Mouse (Mus musculus): ENCODE data around the gene Abca1. TPM values are rescaled to one million over a fixed set of nuclear protein-coding genes. Genes with fewer than 3 reads are reported as not detected.

Gene Abca1
- 14.6 and 17.3 TPM in 2 replicates for polyA plus RNA-seq (2012; rRNA removed)

DNA sequence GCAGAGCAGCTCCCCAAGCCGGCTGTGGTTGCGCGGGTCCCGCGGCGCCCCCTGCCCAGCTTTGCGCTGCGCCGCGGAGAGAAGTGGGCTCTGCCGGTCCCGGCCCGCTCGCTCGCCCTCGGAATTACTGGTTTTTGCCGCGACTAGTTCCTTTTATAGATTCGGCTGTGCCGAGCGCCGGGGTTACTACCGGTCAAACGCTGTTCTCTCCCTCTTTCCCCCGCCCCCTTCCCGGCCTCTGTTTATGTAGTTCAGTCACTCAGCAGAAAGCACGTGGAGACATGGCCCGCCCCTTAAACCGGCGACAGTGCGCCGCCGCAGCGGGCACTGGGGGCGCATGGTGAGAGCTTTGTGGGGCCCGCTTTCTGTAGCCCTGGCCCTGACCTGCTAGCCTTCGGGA is at the start of gene Abca1:
TSS of gene Abca1 (minus strand) at position 129 of the 400 bp plus-strand sequence.
- peak; percentile 87 to 88 for DNase-seq (ENCODE audit: extremely low spot score in 1 of 2, low spot score in 1 of 2)

DNA sequence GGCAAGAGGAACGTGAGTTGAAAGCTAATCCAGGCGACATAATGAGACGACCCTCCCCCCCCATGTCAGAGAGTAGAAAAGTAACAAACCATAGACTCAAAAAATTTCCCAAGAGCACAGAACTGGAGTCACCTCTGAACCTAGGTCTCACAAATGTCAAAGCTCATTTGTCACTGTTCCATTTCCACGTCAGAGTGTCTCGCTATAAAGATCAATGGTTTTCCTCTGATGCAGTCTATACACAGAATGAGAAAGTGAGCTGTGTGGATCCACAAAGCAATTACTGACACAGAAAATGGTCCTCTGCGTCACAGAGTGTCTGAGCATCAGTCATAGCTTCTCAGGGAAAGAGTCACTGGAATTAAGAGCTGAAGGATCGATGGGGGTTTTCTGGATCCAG is 44.8 kb upstream of the Abca1 start:
- DNase-seq (ENCODE audit: extremely low spot score in 1 of 2, low spot score in 1 of 2), result no peak

DNA sequence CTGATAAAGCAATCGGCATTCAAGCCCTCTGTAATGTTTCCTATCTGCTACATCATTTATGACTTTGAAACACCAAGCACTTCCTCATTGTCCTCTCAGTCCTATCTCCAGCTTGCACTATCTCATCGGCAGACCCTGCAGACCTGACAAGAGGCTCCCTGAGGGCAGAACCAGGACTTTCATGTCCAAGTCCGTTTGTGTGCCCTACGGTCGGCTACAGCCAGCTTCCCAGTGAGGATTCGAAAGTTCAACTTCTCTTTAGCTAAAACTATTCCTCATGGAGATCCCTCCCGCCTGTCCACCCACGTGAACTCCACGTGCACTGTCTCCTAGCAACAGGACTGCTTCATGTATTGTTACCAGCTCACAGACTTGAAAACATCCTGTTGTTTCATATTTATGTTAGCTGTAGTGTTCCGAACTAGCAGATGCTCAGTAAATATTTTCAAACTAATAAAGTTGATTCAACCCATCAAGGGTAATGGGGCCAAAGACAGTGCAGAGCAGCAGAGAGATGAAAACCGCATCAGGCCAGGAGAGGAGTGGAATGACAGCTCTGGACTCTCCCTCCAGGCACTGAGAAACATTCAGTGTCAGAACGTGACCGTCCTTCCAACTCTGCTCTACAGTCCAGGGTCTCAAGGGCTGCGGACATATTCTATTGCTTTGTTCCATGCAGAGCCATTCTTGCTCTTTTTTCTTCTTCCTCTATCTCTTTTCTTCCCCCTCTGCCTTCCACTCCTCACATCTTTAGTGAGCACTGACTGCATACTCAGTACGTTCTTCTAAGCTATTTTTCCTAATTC is 44.1 kb upstream of the Abca1 start:
- peak in 1 of 2 experiments; percentile 19 for DNase-seq (ENCODE audit: extremely low spot score in 1 of 2, low spot score in 1 of 2)

DNA sequence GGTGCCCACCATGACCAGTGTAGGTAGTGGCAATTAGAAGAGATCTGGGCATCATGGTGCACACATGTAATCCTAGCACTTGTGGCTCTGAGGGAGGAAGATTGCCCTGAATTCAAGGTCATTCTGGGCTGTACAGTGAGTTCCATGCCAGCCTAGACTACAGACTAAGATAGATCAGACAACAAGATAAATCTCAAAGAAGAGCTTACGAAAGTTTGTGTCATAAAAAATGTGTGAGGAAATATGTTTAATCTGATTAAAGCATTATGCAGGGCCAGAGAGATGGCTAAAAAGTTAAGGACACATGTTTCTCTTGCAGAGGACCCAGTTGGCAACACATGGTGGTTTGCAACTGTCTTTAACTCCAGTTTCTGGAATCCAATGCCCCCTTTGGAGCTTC is 40.6 kb upstream of the Abca1 start:
- no peak for DNase-seq (ENCODE audit: extremely low spot score in 1 of 2, low spot score in 1 of 2)

DNA sequence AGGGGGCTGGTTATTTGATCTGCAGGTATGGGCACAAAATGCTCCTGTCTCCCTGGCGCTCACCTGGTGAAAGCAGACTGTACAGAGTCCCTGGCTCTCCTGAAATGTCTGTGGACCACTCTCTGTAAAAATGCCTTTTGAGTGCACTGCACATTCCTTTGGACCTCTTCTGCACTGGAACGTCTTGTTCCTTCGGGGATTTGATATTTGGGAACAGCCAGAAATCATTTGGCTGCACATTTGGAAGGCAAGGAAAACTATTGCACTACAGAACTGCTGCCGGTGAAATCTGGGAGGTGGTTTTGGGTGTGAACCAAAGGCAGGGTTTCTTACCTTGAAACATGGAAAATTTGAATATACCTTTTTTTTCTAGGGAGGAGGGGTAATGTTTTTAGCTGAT is 38.1 kb upstream of the Abca1 start:
- no peak for DNase-seq (ENCODE audit: extremely low spot score in 1 of 2, low spot score in 1 of 2)

DNA sequence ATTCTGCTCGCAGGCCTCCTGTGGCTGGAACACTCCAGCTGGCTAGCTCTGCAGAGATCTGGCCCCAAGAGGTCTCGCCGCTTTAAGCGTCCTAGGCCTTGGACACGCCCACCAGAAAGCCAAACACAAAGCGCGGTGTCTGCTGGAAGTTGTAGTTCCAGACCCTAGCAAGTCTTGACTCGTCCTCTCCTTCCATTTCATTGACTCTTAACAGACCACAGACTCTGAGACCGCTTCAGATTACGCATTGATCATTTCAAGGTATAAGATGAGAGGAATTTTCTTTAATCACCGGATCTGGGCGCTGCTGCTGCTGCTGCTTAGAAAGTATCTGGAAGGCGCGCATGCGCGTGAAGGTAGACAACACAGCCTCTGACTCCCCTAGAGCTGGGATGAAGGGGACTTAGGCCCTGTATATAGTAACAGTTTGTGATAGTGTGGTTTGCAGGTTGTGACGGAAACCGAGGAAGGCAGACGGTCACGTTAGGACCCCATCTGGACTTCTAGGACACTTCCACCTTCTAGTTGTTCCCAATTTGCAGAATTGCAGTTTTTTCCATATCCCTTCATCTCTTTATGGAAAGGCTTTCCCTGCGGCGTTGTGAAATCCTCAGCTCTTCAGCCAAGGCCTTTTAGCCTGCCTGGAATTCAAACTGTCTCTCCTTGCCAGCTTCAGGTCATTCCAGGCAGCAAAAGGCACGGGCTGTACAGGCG is 36.5 kb upstream of the Abca1 start:
- peak; percentile 92 to 93 for DNase-seq (ENCODE audit: extremely low spot score in 1 of 2, low spot score in 1 of 2)

DNA sequence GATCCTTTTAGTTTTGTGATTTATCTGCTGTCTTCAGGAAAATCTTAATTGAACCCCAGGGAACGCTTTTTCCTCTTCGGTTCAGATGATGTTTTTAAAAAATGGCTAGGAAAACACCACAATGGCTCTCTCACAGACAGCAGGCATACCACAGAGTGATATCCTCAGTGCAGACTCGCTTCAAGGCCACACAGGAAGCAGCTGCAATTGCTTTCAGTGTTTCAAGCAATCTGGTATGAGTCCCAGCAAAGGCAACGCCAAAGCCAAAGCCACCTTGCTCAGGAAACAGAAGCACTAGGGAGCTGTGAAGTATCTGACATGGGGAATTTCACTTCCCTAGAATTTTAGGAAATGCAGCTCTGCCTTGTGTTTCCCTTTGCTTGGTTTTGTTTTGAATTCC is 27.4 kb upstream of the Abca1 start:
- DNase-seq (ENCODE audit: extremely low spot score in 1 of 2, low spot score in 1 of 2), result no peak

DNA sequence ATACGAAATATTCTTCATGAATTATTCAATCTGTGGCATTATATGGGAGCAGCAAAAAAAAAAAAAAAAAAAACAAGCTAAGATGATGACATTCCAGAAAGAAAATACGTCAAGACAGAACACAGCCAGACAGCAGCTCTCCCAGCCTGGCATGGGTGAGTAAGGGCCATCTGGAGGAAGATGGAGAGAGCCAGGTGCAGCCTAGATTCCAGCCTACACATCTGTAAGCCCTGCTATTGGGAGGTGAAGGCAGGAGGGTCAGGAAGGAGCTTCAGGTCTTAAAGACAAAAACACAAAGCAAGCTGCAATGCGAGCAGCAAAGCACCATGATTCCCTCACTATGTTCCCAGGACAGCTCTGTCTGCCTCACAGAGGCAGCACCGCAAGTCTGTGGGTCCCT is 26.9 kb upstream of the Abca1 start:
- DNase-seq (ENCODE audit: extremely low spot score in 1 of 2, low spot score in 1 of 2), result peak in 1 of 2 experiments; percentile 19

DNA sequence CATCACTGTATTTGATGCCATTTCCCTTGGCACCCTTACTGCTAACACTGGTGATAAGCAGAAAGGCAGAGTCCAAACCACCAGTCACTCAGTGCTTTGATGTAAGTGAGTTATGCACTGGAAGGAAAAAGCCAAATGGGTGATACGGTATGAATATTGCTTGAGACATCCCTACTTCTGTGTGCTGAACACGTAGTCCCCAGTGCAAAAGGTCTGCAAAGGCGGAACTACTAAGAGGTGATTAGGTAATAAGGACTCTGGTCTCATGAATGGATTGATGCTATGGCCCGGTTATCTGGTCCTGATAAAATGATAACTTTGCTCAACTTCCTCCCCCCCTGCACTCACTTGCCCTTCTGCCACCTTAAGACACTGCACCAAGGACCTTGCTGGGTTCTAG is 26.4 kb upstream of the Abca1 start:
- DNase-seq (ENCODE audit: extremely low spot score in 1 of 2, low spot score in 1 of 2), result no peak

DNA sequence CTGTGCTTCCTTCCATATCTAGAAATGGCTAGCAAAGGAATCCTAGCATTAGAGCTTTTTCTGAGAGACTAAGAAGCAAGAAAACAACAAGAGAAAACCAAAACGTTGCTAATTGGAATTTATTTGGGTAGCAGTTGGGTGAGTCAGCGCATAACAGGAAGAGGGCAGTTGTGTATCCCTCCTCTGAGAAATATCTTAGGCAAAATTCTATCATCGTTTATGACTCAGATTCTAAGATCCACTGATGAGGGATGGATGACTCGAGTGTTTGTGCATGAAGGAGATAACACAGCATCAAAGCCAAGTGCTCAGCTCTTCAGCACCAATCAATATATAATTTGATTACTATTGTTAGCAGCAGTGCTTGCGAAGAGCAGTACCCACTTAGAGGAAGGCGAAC is 21.8 kb upstream of the Abca1 start:
- peak in 1 of 2 experiments; percentile 16 for DNase-seq (ENCODE audit: extremely low spot score in 1 of 2, low spot score in 1 of 2)

DNA sequence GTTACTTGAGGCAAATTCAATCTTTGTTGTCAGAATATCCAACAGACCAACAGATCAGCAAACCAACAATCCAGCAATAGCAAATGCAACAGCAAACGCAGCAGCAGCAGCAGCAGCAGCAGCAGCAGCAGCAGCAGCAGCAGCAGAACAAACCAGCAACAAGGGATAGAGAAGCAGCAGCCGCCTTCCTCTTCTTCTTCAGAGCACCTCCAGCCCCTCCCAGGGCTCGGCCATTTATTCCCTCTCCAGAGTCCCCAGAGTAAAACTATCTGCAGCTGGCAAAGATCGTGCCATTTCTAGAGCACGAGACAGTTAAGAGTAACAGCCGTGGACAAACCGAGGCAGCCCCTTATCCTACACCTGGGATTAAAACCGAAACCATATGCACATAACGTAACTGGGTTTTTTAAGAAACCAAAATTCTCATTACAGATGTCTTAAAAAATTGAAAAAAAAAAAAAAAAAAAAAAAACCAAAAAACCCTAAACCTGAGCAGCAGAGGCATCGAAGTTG is 19.7 kb upstream of the Abca1 start:
- DNase-seq (ENCODE audit: extremely low spot score in 1 of 2, low spot score in 1 of 2), result no peak

DNA sequence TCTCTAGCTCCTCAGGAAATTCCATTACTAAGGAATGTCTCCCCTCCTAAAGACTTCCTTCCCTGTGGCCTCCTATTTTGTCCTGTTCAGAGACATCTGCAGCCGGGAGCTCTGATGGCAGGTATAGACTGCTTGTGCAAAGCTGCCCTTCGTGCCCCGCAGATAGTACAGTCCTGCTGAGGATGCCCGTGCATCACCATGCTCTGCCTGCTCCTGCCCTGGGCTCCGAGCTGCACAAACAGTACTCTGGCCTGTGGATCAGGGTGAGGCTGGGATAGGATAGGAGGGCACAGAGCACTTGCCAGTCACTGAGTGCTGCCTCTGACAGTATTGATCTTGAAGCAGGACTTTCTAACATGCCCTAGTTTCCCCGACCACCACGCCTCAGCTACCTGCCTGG is 18.8 kb upstream of the Abca1 start:
- no peak for DNase-seq (ENCODE audit: extremely low spot score in 1 of 2, low spot score in 1 of 2)

DNA sequence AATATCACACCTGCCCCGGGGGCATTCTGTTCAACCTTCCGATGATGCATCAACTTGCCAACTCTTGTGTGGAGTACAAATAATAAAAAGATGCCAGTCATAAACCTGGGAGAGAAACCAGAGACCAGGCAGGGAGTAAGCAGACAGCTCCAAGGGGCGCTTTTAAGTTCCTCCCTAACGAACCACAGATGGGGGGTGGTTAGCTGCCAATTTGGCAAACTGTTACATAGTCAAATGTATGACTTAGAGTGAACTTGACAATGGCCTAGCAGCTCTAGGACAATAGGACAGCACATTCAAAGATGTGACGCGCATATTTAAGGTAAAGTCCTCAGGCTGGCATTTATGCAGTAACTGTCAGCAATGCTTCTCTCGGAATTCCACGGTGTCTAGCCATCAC is 18.0 kb upstream of the Abca1 start:
- DNase-seq (ENCODE audit: extremely low spot score in 1 of 2, low spot score in 1 of 2), result no peak

DNA sequence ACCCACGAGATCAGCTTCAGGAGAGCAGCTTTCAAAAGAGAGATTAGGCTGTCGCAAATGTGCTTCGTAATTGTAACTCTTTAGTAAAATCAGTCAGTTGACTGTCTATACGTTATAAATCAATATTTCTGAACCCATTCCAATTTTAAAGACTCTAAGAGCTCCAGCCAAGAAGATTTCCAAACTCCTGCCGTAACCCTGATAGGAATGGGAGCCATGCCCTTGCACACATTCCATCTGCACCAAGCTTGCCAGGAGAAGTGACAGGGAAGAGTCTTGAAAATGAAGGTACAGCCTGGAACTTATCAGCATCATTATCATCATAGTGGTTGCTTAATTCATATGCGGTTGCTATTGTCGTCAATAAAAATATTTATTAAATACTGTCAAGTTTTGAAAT is 15.2 kb upstream of the Abca1 start:
- DNase-seq (ENCODE audit: extremely low spot score in 1 of 2, low spot score in 1 of 2), result no peak

DNA sequence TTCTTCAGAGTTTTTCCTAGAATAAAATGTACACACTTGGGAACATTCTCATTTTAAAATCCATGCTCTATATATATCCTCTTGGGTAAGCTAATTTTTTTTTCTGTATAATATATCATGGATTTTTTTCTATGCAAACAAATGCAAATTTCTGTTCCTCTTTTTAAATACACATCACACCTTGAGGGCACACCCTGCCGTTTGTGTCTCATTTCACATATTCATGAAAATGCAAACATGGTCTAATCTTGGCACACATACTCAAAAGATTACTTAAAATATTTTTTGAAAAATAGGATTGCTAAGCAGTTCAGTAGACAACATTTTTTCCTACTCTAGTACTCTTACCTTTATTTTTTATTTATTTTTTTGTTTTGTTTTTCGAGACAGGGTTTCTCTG is 10.7 kb upstream of the Abca1 start:
- DNase-seq (ENCODE audit: extremely low spot score in 1 of 2, low spot score in 1 of 2), result no peak

DNA sequence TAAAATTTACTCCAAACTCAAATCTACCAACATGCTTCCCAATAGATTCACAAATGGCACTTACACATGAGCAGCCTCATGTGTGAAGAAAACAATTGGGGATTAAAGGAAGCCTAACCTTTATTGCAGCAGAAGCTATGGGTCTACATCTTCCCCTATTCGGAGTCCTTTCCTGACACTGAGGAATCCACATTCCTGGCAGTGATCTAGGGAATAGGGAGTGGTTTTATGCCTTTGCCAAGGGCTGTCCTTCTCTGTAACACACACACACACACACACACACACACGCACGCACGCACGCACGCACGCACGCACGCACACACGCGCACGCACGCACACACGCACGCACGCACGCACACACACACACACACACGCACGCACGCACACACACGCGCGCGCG is 5.5 kb upstream of the Abca1 start:
- no peak for DNase-seq (ENCODE audit: extremely low spot score in 1 of 2, low spot score in 1 of 2)

DNA sequence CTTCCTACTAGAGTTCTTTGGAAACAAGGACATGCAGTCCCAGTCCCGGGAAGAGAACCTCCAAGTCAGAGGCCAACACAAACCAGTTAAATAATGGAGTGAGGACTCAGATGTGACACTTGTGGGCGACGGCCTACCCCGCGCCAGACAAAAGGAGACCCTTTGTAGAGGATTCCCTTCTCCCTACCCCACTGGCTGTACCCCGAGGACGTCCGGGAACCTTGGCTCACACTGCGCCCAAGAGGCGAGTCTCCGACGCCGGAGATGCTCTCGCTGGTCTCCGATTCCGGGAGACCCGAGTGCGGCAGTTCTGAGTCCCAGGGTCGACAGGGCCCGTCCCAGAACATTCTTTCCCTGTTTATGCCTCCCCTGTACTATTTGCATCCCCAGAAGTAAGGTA is 519 bp downstream of the Abca1 start:
- DNase-seq (ENCODE audit: extremely low spot score in 1 of 2, low spot score in 1 of 2), result peak in 1 of 2 experiments; percentile 8

DNA sequence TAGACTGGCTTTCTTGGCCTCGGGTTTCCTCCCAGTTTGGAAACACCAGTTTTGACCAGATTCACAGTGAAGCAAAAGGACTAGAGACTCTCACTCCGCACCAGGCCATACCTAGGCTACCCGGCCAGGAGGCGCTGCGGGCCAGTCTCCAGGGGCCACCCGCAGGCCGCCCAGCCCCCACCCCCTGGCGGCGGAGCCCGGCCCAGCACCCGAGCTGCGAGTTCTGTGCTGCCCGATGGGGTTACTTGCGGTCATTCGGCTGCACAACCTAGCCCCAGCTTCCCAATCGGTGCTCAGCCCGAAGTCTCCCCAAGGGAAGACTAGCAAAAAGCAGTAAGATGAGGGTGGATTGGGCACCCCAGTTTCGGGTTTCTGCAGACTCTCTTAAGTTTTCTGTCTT is 1.1 kb downstream of the Abca1 start:
- peak; percentile 7 to 74 for DNase-seq (ENCODE audit: extremely low spot score in 1 of 2, low spot score in 1 of 2)

DNA sequence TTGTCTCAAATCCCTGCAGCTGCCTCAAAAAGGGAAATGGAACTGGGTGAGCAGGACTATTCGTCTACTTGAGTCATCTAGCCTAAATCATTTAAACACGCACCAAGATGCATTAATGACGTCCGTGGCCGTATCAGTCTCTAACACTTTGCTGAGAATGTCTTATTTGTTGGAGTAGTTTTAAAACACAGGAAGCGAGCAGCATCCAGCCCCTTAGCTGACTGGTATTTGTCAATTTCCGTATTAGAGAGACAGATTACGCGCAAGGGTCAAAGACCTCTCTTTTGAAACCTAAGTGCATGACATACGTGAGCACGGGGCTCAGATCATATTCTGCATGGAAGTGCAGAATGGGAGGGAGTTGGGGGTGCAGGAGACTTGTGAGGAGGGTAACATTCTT is 4.2 kb downstream of the Abca1 start:
- no peak for DNase-seq (ENCODE audit: extremely low spot score in 1 of 2, low spot score in 1 of 2)

DNA sequence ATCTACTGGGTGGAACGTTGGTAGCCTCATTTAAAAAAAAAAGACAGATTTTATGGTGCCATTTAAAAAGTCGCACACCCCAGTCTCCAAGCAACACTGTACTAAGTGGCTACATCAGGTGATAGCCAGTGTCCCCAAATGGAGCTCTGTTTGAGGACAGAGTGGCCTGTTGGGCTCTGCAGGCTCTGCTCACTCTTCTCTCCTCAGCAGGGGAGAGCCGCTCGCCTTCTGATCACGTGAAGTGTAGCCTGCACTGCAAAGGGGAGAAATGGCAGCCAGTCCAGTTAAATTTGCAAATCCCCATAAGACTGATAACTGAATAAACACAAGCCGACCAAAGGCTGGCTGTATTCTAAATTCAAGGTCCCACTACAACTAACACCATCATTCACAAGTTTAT is 6.0 kb downstream of the Abca1 start:
- DNase-seq (ENCODE audit: extremely low spot score in 1 of 2, low spot score in 1 of 2), result no peak

DNA sequence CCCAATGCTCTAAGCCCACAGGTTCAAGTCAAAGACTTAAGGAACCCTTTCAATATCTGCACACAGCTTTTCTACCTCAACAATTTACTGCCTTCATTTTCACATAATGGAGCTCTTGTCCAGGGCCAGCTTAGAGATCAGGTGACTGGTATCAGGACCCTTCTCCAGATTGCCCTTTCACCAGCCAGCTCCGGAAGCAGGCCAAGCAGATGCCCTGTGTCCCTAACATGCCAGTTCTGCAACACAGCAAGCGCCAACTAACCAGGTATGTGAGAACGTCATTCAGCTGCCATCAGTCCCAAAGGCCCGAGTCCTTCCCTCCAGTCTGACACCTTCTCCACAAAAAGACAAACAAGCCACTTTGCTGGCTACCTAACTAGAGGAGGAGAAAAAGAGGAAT is 6.6 kb downstream of the Abca1 start:
- no peak for DNase-seq (ENCODE audit: extremely low spot score in 1 of 2, low spot score in 1 of 2)

DNA sequence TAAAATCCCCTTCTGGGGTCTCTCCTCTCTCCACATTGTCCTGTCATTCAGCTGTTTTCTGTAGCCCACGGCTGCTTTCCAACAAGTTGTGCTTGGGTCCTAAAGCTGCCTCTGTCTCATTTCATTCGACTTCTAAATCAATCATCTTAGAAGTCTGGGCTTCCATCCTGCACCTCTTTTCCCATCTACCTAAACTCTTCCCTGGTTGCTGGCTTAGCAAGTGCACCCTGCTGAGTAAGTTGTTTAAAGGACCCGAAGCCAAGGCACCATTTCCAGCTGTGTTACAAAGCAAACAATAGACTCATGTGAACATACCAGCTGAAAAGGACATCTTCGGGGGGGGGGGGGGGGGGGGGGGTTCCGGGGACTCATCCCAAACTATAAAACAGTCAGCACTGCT is 7.0 kb downstream of the Abca1 start:
- no peak for DNase-seq (ENCODE audit: extremely low spot score in 1 of 2, low spot score in 1 of 2)

Measured in frontal cortex, adult 2 months (tissue).